Mouse (Mus musculus): ENCODE data around the gene Bsx. TPM values are rescaled to one million over a fixed set of nuclear protein-coding genes. Genes with fewer than 3 reads are reported as not detected.

The Bsx gene
- polyA plus RNA-seq (2017; shearing (Covaris generic)): not detected

DNA sequence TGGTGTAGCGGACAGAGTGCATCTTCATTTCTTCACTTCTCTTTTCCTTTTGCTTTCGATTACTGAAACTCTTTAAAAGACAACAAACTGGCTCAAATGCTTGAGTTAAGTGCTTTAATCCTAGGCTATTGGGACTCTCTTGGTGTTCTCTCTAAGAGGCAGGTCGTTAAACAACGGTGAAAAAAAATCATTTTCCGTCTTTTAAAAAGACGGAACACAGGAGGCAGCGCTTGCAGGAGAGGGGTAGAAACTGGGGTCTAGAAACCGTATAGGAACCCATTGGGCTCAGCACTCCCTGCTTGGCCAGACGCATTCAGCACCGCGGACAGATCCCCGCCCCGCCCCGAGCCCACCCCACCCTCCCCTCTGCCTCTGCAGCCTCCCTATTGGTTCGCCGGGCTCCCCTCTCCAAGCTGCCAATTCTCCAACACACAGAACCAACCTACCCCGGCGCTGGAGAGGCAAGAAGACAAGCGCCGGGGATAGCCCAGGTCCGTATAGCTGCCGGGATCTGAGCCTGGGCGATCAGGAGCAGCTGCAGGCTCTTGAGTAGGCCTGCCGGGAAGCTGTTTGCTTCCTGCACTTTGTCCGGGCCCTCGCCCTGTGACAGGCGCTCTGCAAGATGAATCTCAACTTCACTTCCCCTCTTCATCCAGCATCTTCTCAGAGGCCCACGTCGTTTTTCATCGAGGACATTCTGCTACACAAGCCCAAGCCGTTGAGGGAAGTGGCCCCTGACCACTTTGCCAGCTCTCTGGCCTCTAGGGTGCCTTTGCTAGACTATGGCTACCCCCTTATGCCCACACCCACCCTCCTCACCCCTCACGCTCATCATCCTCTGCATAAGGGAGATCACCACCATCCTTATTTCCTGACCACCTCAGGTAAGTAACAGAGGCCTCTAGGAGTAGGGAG is at the start of gene Bsx:
Gene Bsx (plus strand): TSS at position 572 of the 915 bp plus-strand sequence.

Other genes starting within 250 kb of the Bsx start
- gene Gm21915, start 203.5 kb upstream of the Bsx start, polyA plus RNA-seq (2017; shearing (Covaris generic)): not detected
- not detected for gene Clmp, start 188.2 kb upstream of the Bsx start, polyA plus RNA-seq (2017; shearing (Covaris generic))
- gene Hspa8, start 73.1 kb upstream of the Bsx start, polyA plus RNA-seq (2017; shearing (Covaris generic)): 4,323 TPM
- 0.34 TPM for gene Jhy, start 90.0 kb downstream of the Bsx start, polyA plus RNA-seq (2017; shearing (Covaris generic))
- gene Crtam, start 130.5 kb downstream of the Bsx start, polyA plus RNA-seq (2017; shearing (Covaris generic)): 26.5 TPM